Mouse (Mus musculus) E14TG2a.4 (cell line): ENCODE data around the gene Zfyve28.

Experiments used
- H3K27me3 ChIP-seq: 2 replicates; pipeline ENCODE4 v1.6.1; 2014; ENCODE audit warnings: low read length, control low read depth; ENCODE audit not compliant: insufficient read depth
- H3K36me3 ChIP-seq: 2 replicates; pipeline ENCODE4 v1.6.1; 2014; ENCODE audit warnings: low read length, control low read depth; ENCODE audit not compliant: insufficient read depth
- H3K4me1 ChIP-seq: replicated peaks from 2 replicates; pipeline ENCODE4 v1.6.1; 2014; ENCODE audit warnings: low read depth, low read length, control low read depth
- H3K4me3 ChIP-seq: replicated peaks from 2 replicates; pipeline ENCODE4 v1.5.1; 2014; ENCODE audit warnings: mild to moderate bottlenecking, low read length
- H3K9me3 ChIP-seq: 2 replicates; pipeline ENCODE4 v1.6.1; 2014; ENCODE audit warnings: low read length, control low read depth
- CTCF ChIP-seq: conservative IDR thresholded peaks from 2 replicates; pipeline ENCODE4 v1.5.1; 2014; ENCODE audit warnings: low read length
- NANOG ChIP-seq: IDR thresholded peaks from 2 replicates; pipeline ENCODE4 v1.6.1; 2014; ENCODE audit warnings: borderline replicate concordance, low read length, mixed read lengths
- POU5F1 ChIP-seq: IDR thresholded peaks from 2 replicates; pipeline ENCODE4 v1.6.1; 2014; ENCODE audit warnings: low read length, borderline replicate concordance

Gene Zfyve28

DNA sequence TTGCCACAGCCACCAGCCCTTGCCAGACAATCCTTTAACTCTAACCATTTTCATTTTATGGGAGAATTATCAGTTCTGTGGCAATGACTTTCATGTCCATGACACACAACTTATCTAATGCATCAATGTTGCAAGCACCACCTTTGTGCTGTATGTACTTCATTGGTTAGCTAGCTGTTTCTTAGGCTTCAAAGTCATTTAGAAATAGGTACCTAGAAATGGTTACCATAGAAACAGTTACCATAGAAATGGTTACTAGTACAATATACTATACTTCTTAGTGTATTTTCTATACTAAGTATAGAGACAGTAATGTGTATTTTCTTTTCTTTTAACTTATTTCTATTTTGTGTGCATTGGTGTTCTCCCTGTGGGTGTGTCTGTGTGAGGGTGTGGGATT is 37.0 kb upstream of the Zfyve28 start:
- no peak for TF ChIP-seq NANOG
- no peak for TF ChIP-seq CTCF
- TF ChIP-seq POU5F1 = no peak
- Histone ChIP-seq H3K9me3 (peaks cover 4% of the 10 kb centered on the region), H3K4me1 (peaks cover 24% of the 10 kb centered on the region)

DNA sequence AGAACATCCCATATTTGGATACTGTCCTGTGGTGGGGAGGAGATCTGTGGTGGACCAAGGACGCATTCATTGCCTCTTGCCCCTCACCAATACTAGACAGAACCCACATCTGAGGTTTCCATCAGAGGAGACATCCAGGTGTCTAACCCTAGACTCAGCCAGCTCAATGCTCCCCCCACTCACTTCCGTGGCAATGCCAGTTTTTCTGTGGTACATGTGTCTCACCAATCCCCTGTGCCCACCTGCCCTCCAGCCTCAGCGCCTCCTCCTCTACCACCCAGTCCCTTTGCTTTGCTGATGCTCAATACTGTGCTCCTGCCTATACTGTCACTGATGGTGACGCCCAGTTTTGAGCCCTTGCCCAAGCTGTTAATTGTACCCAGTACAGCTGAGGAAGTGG is 33.0 kb upstream of the Zfyve28 start:
- H3K9me3 ChIP-seq = no peaks in the 10 kb centered on the region
- peaks cover 27% of the 10 kb centered on the region for H3K27me3 ChIP-seq
- TF ChIP-seq NANOG (no peak), POU5F1 (no peak), CTCF (no peak)
- H3K4me1 ChIP-seq = peaks cover 5% of the 10 kb centered on the region
- H3K4me3 ChIP-seq = no peak overlapping the region
- no peaks in the 10 kb centered on the region for H3K36me3 ChIP-seq

More for the DNA sequence above, 37.0 kb upstream of the Zfyve28 start:
- Histone ChIP-seq H3K36me3 (no peaks in the 10 kb centered on the region), H3K4me3 (no peak overlapping the region), H3K27me3 (peaks cover 38% of the 10 kb centered on the region)

DNA sequence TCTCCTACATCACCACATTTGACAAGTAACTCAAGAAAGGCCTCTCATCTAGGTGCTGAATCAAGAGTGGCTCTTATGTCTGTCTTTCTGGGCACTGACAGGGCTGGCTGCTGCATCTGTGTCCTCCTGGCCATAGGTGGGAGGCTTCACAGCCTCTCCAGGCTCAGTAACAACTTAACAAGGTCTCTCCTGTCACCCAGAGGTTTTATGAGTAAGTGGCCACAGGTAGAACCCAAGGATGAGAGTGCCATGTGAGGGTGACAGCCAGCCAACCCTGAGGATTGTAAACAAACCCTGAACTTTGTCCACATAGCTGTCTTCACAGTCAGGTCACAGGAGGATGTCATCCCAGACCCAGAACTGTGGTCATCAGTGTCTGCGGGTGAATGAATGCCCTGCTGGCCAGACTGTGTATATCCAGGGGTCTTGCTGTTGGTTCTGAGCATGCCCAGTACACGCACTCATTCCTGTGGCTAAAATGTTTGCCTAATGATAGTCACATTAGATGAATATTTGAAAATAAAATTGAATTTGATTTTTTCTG is 31.3 kb upstream of the Zfyve28 start:
- TF ChIP-seq CTCF = no peak
- TF ChIP-seq POU5F1 = no peak
- TF ChIP-seq NANOG = no peak

DNA sequence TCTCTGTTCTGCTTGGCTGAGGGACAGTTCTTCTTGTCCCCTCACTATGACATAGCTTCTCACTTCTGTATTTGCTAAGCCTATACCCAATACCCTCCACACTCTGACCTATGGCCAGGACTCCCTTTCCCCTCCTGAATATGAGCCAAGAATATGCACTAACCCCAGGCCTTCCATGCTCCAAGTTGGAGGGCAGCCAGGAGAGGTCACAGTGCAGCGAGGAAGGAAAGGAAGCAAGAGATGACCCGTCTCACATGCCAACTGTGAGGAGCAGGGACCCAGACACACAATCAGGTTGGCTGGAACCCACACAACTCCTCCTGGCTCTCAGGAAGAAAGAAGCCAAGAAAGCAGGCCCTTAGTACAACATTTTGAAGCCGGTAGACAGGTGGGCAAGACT is 20.8 kb upstream of the Zfyve28 start:
- Histone ChIP-seq H3K27me3 (peaks cover 70% of the 10 kb centered on the region), H3K36me3 (no peaks in the 10 kb centered on the region)
- no peak for TF ChIP-seq NANOG
- TF ChIP-seq POU5F1 = no peak
- TF ChIP-seq CTCF = no peak

More for the DNA sequence above, 31.3 kb upstream of the Zfyve28 start:
- Histone ChIP-seq H3K27me3 (peaks cover 23% of the 10 kb centered on the region), H3K36me3 (no peaks in the 10 kb centered on the region), H3K4me3 (no peak overlapping the region), H3K9me3 (no peaks in the 10 kb centered on the region), H3K4me1 (no peaks in the 10 kb centered on the region)

DNA sequence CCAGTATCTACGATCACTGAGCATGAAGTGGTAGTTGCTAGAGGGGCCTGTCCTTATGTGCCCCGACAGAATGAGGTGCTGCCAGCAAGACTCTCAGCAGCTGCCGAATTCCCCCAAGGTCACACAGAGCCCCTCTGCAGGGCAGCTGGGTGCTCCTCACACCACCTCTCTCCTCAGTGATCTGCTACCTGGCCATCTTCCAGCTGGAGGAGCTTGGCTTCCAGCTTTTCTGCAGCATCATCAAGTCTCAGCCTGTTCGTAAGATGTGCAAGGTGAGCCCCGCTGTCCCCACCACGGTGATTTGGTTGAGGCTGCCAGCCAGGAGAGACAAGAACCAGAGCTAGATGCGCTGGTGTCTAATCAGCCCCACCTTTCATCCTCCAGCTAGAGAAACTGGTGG is 14.1 kb upstream of the Zfyve28 start:
- H3K9me3 ChIP-seq = no peaks in the 10 kb centered on the region
- H3K27me3 ChIP-seq = peaks cover 74% of the 10 kb centered on the region
- TF ChIP-seq POU5F1 (no peak), NANOG (no peak), CTCF (no peak)
- H3K36me3 ChIP-seq = no peaks in the 10 kb centered on the region
- no peaks in the 10 kb centered on the region for H3K4me1 ChIP-seq
- no peak overlapping the region for H3K4me3 ChIP-seq

More for the DNA sequence above, 20.8 kb upstream of the Zfyve28 start:
- H3K4me3 ChIP-seq = no peak overlapping the region
- H3K4me1 ChIP-seq = no peaks in the 10 kb centered on the region
- no peaks in the 10 kb centered on the region for H3K9me3 ChIP-seq

DNA sequence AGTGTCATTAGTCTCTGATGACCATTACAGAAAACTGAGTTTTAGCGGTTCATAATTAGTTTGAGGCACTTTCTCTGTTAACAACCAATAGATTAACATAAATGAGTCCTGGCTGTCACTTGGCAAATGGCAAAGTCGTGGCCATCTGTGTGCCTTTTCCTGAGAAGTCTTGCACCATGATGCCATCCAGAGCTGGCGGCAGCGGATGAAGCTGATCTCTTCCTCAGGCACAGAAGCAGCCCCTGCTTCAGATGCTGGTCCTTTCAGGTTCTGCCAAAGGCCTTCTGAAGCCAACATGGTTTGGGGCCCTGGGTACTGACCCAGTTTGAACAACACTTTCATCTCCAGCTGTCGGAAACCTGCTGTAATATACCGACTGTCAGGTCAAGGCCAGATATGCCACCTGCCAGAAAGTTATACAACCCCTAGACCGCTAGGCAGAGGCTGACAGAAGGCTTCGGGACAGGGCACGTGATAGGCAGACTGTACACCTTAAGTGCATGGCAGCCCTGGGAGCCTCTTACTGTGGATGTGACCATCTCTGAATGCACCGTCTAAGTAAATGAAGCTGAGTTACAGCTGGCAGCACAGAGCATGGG is 10.8 kb upstream of the Zfyve28 start:
- H3K27me3 ChIP-seq = peaks cover 61% of the 10 kb centered on the region
- peaks cover 8% of the 10 kb centered on the region for H3K4me1 ChIP-seq
- H3K9me3 ChIP-seq = no peaks in the 10 kb centered on the region
- no peaks in the 10 kb centered on the region for H3K36me3 ChIP-seq
- H3K4me3 ChIP-seq = no peak overlapping the region
- TF ChIP-seq NANOG = no peak
- no peak for TF ChIP-seq CTCF
- TF ChIP-seq POU5F1 = no peak

DNA sequence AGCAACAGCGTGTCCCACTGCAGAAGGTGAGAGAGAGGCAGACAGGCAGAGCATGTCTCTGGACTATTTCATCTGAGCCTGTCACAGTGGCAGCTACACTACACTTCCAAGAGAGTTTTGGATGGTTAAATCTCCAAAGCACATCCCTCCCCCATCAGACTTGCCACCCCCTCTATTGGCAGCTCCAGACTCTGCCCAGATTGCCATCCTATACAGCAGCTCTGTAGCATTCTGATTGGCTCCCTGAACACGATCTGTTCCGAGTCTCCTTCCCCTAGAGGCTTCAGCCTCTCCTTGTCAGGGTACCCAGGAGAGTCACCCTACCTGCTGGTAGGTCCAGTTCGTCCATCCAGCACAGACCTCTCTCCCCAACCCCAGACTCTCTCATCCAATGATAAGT is 9.8 kb upstream of the Zfyve28 start:
- peaks cover 13% of the 10 kb centered on the region for H3K4me1 ChIP-seq
- TF ChIP-seq NANOG (no peak), CTCF (no peak), POU5F1 (no peak)
- no peaks in the 10 kb centered on the region for H3K9me3 ChIP-seq
- no peak overlapping the region for H3K4me3 ChIP-seq
- no peaks in the 10 kb centered on the region for H3K36me3 ChIP-seq
- peaks cover 55% of the 10 kb centered on the region for H3K27me3 ChIP-seq

DNA sequence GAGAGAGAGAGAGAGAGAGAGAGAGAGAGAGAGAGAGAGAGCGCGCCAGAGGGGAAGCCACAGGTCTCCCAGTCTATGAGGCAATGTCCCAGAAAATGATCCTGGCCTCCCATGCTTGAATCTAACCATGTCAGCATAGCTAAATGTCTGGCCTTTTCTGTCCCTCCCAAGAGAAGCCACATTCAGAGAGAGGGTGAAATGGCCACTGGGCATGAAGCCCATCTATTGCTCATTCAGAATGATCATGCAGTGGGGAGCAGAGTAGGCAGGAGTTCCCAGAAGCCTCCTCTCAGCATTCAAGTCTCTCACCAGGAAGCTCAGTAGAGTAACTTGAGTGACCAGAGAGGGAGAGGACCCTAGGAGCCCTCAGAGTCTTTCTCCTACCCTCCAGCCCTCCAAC is 6.9 kb upstream of the Zfyve28 start:
- Histone ChIP-seq H3K4me1 (peaks cover 22% of the 10 kb centered on the region), H3K9me3 (no peaks in the 10 kb centered on the region), H3K36me3 (no peaks in the 10 kb centered on the region), H3K4me3 (no peak overlapping the region), H3K27me3 (peaks cover 42% of the 10 kb centered on the region)
- TF ChIP-seq NANOG (no peak), POU5F1 (no peak), CTCF (no peak)

DNA sequence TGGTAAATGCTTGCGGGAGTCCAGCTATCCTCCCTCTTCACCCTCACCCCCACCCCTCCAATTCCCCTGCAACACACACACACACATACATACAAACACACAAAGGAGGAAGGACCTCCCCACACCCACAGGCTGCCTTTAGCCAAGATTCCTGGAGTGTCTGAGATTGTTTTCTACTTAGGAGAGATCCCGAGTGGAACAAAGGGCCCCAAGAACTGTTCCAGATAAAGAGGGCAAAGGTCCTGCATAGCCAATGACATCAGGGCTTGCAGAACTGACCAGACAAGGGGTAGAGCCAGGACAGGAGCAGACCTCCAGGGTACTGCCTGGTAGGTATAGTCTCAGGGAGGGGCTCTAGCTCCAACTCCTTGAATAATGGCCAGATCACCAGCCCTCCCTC is 6.4 kb upstream of the Zfyve28 start:
- H3K36me3 ChIP-seq = no peaks in the 10 kb centered on the region
- H3K9me3 ChIP-seq = no peaks in the 10 kb centered on the region
- peaks cover 38% of the 10 kb centered on the region for H3K27me3 ChIP-seq
- peaks cover 22% of the 10 kb centered on the region for H3K4me1 ChIP-seq
- no peak for TF ChIP-seq CTCF
- TF ChIP-seq POU5F1 = no peak
- TF ChIP-seq NANOG = no peak
- H3K4me3 ChIP-seq = no peak overlapping the region
